Mouse (Mus musculus) heart, embryonic 11.5 days (tissue): ENCODE results near the gene Tmem262. TPM values are rescaled to one million over a fixed set of nuclear protein-coding genes. Genes with fewer than 3 reads are reported as not detected.
A peak's percentile ranks its signal among the peaks of the same experiment; 100 is the strongest.

ENCODE experiments used
- ATAC-seq: fragments of 200-750 bp; cut with Nextera tagmentation; replicated peaks from 2 replicates; pipeline ENCODE4 v1.8.0; 2017; ENCODE audit warnings: moderate library complexity; ENCODE audit not compliant: insufficient number of reproducible peaks, low FRiP score, low TSS enrichment
- H3K27ac ChIP-seq: fragments of 300-500 bp; sonication (generic); 2 replicates; pipeline ENCODE4 v1.5.1; 2014; ENCODE audit warnings: mild to moderate bottlenecking, low read depth, low read length
- H3K27me3 ChIP-seq: fragments of 300-500 bp; sonication (generic); 2 replicates; pipeline ENCODE4 v1.6.1; 2014; ENCODE audit warnings: mild to moderate bottlenecking, low read length, mixed read lengths; ENCODE audit not compliant: control insufficient read depth, insufficient read depth
- H3K36me3 ChIP-seq: fragments of 300-500 bp; sonication (generic); 2 replicates; pipeline ENCODE4 v1.6.1; 2014; ENCODE audit warnings: mild to moderate bottlenecking, low read length, moderate library complexity, mixed read lengths; ENCODE audit not compliant: control insufficient read depth, insufficient read depth
- H3K4me1 ChIP-seq: fragments of 300-500 bp; sonication (generic); 2 replicates; pipeline ENCODE4 v1.6.1; 2014; ENCODE audit warnings: low read length; ENCODE audit not compliant: control insufficient read depth, insufficient read depth
- H3K4me2 ChIP-seq: fragments of 300-500 bp; sonication (generic); 2 replicates; pipeline ENCODE4 v1.6.1; 2014; ENCODE audit warnings: mild to moderate bottlenecking, moderate library complexity
- H3K4me3 ChIP-seq: fragments of 300-500 bp; sonication (generic); 2 replicates; pipeline ENCODE4 v1.5.1; 2014; ENCODE audit warnings: low read depth, low read length
- H3K9ac ChIP-seq: fragments of 300-500 bp; sonication (generic); 2 replicates; pipeline ENCODE4 v1.6.1; 2014; ENCODE audit warnings: mild to moderate bottlenecking, low read depth, low read length, moderate library complexity
- H3K9me3 ChIP-seq: fragments of 300-500 bp; sonication (generic); replicated peaks from 2 replicates; pipeline ENCODE4 v1.6.1; 2016; ENCODE audit warnings: low read length; ENCODE audit not compliant: control insufficient read depth
- WGBS: fragments of 180-500 bp; shearing (Covaris S2); extraction: QIAGEN DNeasy Blood & Tissue Kit; methylation state at CpG from one replicate; pipeline ENCODE4 v1.1.7; 2014; ENCODE audit not compliant: insufficient replicate concordance; 5-methylcytosine and 5-hydroxymethylcytosine counted together
- polyA plus RNA-seq: library from polyadenylated mRNA; unstranded; fragments of >200 nt; fragmentation: Nextera tagmentation; extraction: Ambion mirVana; gene quantifications from 2 replicates; pipeline ENCODE4 v1.2.1, GENCODE M21; 2014

The Tmem262 gene
- polyA plus RNA-seq, 1 experiment from 2014 or later: not detected

DNA sequence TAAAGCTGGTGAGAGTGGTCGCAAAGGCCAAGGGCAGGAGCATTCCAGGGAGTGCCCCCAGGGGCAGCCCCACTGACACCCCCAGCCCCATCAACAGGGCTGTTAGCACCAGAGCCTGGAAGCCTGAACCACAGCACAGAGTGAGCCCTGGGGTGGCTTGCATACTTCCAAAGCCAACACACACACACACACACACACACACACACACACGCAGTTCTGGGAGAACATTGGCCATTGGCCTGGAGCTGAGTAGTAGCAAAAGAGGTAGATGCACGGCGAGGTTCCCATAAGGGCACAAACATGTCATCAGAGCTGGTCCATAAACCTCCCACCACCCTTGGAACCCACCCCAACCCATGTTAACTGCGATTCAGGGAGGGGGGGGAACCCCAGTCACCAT is 13.3 kb upstream of the Tmem262 start:
- ATAC-seq: 0 out of 2 replicates have a peak, but pooled peaks have one; percentile 0
- WGBS: 33% methylated on average over 5 of the region's 5 CpGs
- no peak overlapping the region; the same call in 1 of the 2 replicates for H3K27ac ChIP-seq
- H3K9ac ChIP-seq: peak overlapping the region; percentile 71
- no peaks in the 10 kb centered on the region for H3K27me3 ChIP-seq
- H3K4me2 ChIP-seq: peak overlapping the region; percentile 99
- peak overlapping the region; percentile 52 for H3K4me3 ChIP-seq
- H3K36me3 ChIP-seq: peaks cover 17% of the 10 kb centered on the region
- peaks cover 31% of the 10 kb centered on the region for H3K4me1 ChIP-seq
- H3K9me3 ChIP-seq: no peaks in the 10 kb centered on the region

GRCm38 (mm10) chr19:6067011-6067723 is 12.7 kb upstream of the Tmem262 start:
- H3K4me1 ChIP-seq: peaks cover 25% of the 10 kb centered on the region
- peak overlapping the region; percentile 52 for H3K4me3 ChIP-seq
- 2% methylated on average over 30 of the region's 30 CpGs for WGBS
- H3K4me2 ChIP-seq: peak overlapping the region; percentile 99
- H3K9ac ChIP-seq: peak overlapping the region; percentile 71
- no peaks in the 10 kb centered on the region for H3K9me3 ChIP-seq
- peak; percentile 43 for ATAC-seq
- H3K36me3 ChIP-seq: peaks cover 17% of the 10 kb centered on the region
- H3K27ac ChIP-seq: peak overlapping the region; percentile 57
- H3K27me3 ChIP-seq: no peaks in the 10 kb centered on the region

DNA sequence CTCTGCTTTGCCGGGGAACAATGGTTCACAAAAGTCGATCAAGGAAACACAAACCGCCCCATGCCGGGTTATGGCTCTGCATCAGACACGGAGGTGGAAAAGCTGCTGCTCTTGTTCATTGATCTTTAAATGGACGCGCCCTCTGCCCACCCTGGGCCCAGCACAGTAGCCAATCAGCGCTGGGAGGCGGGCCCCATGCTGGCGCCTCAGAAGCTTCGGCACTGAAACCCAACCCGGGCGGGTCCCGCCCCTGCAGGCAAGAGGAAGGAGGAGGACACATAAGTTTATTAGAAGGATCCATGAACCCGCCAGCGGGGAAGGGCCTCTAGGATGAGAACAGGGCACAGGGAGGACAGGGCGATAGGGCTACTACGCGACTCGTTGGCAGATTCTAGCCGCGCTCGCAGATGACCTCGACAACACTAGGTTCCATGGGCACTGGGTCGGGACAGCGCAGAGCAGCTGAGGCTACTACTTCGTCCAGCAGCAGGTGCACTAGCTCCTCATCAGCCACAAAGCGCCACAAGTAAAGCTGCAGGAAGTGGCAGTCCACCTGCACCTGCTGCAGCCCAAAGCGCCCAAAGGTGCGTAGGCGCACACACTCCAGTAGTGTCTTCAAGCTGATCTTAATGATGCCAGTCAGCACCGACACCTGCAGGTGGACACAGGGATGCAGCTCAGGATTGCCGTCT is 12.0 kb upstream of the Tmem262 start, which contains the start of gene Tm7sf2:
Gene Tm7sf2, minus strand, starts transcription at position 650 of the 692 bp plus-strand sequence.
- no peaks in the 10 kb centered on the region for H3K27me3 ChIP-seq
- peak within 1 kb of the TSS; percentile 57 for H3K27ac ChIP-seq
- H3K9me3 ChIP-seq: no peaks in the 10 kb centered on the region
- peak within 1 kb of the TSS; percentile 52 for H3K4me3 ChIP-seq
- H3K4me2 ChIP-seq: peak within 1 kb of the TSS; percentile 99
- 13% methylated on average over 33 of the region's 33 CpGs for WGBS
- peak; percentile 84 for ATAC-seq
- H3K9ac ChIP-seq: peak within 1 kb of the TSS; percentile 71
- H3K36me3 ChIP-seq: peaks cover 17% of the 10 kb centered on the region
- H3K4me1 ChIP-seq: peaks cover 18% of the 10 kb centered on the region

- H3K27me3 ChIP-seq: no peaks in the 10 kb centered on the region
- no peak overlapping the region for H3K27ac ChIP-seq
- no peaks in the 10 kb centered on the region for H3K9me3 ChIP-seq
- no peak overlapping the region for H3K4me3 ChIP-seq
- H3K9ac ChIP-seq: no peak overlapping the region
- no peak for ATAC-seq
- WGBS: 75% methylated on average over 4 of the region's 4 CpGs
- H3K36me3 ChIP-seq: peaks cover 17% of the 10 kb centered on the region
- no peak overlapping the region for H3K4me2 ChIP-seq
- H3K4me1 ChIP-seq: peaks cover 18% of the 10 kb centered on the region
Observed at GRCm38 (mm10) chr19:6068951-6069350, 10.9 kb upstream of the Tmem262 start.

DNA sequence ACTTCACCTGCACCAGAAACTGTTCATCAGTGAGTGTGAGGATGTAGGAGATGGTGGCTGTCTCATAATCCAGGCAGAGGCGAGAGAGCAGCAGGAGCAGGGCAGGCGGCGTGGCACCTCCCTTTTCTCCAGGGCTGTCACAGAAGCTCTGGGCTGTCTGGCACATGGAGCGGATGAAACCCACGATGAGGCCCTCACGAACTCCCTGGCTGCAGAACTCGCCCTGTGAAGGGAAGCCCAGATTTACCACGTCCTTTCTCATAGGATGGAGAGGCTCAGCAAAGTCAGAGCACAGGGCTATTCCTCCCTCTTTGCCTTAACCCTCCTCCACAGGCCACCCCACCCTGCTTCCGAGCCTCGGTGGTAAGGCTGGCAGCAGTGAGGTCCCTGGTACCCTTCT is 10.0 kb upstream of the Tmem262 start:
- Histone ChIP-seq H3K27ac (no peak overlapping the region), H3K4me1 (peaks cover 18% of the 10 kb centered on the region), H3K9ac (no peak overlapping the region), H3K27me3 (no peaks in the 10 kb centered on the region), H3K4me3 (no peak overlapping the region), H3K4me2 (no peak overlapping the region), H3K36me3 (peaks cover 17% of the 10 kb centered on the region), H3K9me3 (no peaks in the 10 kb centered on the region)
- ATAC-seq: no peak
- 87% methylated on average over 10 of the region's 10 CpGs for WGBS

GRCm38 (mm10) chr19:6070571-6071250 is 9.1 kb upstream of the Tmem262 start:
- no peak overlapping the region for H3K4me2 ChIP-seq
- H3K36me3 ChIP-seq: peaks cover 17% of the 10 kb centered on the region
- H3K27me3 ChIP-seq: no peaks in the 10 kb centered on the region
- no peak overlapping the region for H3K4me3 ChIP-seq
- no peak overlapping the region for H3K9ac ChIP-seq
- 85% methylated on average over 31 of the region's 31 CpGs for WGBS
- no peak for ATAC-seq
- H3K9me3 ChIP-seq: no peaks in the 10 kb centered on the region
- no peak overlapping the region for H3K27ac ChIP-seq
- H3K4me1 ChIP-seq: peaks cover 18% of the 10 kb centered on the region

DNA sequence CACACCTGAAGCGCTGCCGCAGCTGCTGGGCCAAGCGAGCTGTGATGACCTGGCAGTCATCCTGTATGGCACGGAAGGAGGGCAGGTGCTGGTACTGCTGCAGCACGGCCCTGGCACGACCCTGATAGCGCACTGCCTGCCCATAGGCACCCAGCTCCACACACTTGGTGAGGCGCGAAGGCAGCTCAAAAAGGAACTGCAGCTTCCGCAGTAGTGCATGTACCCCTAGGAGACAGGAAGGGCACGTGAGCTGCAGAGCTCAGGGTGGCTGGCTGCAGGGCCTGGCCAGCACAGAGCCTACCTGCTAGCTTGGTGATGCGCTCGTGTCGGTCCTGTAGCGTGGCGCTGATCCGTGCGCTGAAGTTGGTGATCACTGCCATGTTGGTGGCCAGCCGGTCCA is 8.6 kb upstream of the Tmem262 start:
- Histone ChIP-seq H3K4me1 (peaks cover 22% of the 10 kb centered on the region), H3K4me3 (no peak overlapping the region), H3K4me2 (no peak overlapping the region), H3K27me3 (no peaks in the 10 kb centered on the region), H3K36me3 (peaks cover 17% of the 10 kb centered on the region), H3K9me3 (no peaks in the 10 kb centered on the region), H3K9ac (no peak overlapping the region), H3K27ac (no peak overlapping the region)
- 89% methylated on average over 19 of the region's 19 CpGs for WGBS
- no peak for ATAC-seq

DNA sequence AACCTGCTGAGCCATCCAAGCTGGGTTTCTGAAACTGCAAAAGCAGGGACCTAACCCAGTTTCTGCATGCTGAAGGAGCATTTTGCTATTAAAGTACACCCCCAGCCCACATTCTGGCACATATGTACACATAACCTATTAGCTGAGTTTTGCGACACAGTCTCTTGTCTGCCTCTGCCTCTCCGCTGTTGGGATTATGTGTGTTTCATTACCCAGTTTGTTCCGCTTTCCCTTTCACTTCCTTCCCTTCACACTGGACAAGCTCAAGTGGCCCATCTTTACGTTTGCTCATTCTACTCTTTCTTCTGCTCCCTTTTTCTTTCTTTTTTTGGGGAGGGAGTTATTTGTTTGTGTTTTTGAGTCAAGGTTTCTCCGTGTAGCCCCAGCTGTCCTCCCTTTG is 5.9 kb upstream of the Tmem262 start:
- Histone ChIP-seq H3K27ac (no peak overlapping the region), H3K9ac (no peak overlapping the region), H3K27me3 (no peaks in the 10 kb centered on the region), H3K4me1 (peaks cover 6% of the 10 kb centered on the region), H3K4me2 (no peak overlapping the region), H3K36me3 (peaks cover 14% of the 10 kb centered on the region), H3K4me3 (no peak overlapping the region), H3K9me3 (no peaks in the 10 kb centered on the region)
- WGBS: 92% methylated on average over 5 of the region's 5 CpGs
- ATAC-seq: no peak
